Mouse (Mus musculus) right cerebral cortex, adult 2 months (tissue): ENCODE results near the gene Gper1.

ENCODE experiments used
- DNase-seq, 2 experiments: peaks; one replicate each; pipeline ENCODE4 v3.0.0; 2021 to 2022; ENCODE audit warnings: low spot score in 2 of 2

Gene Gper1

GRCm38 (mm10) chr5:139411117-139411516 is 11.8 kb upstream of the Gper1 start:
- no peak for DNase-seq

DNA sequence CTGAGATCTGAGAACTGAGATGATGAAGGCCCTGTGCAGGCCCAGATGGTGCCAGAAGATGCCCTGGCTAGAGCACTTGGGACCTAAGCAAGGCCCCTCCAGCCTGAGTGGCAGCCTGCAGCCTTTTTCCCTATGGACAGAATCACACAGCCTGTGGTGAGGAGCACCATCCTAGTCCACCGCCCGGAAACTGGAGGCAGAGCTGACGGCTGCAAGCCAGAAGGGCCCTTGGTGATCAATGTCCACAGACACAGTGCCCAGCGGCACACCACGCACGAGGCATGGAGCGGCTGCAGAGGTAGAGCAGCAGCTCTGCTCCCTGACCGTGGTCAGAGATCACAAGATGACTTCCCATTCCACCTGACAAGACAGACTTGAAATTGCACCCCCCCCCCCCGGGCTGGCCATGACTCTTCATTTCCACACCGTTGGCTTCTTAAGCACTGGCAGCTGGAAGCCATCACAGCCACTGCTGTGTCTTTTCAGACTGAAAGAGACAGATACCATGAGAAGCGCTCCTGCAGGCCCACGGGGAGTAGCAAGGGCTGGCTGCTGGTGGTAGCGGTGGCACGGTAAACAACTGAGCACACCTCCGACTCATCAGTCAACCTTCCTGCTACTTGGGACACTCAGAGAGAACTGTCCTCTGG is 11.2 kb upstream of the Gper1 start:
- no peak for DNase-seq

GRCm38 (mm10) chr5:139413545-139413944 is 9.4 kb upstream of the Gper1 start:
- no peak for DNase-seq

GRCm38 (mm10) chr5:139415001-139415400 is 8.0 kb upstream of the Gper1 start:
- no peak for DNase-seq

DNA sequence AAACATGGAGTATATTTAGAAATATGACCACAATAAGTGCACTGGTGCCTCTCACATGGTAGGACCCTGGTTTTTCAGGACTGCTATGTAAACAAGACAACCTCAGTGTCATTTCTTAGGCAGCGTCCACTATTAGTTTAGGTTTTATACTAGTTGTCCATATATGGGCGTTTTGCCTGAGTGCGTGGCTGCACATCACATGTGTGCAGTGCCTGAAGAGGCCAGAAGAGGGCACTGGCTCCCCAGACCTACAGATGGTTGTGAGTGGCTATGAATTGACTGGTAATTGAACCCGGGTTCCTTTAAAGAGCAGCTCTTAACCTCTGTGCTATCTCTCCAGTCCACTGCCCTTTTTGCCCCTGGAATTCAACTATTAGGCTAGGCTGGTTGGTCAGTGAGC is 6.0 kb upstream of the Gper1 start:
- DNase-seq = no peak

GRCm38 (mm10) chr5:139417480-139417879 is 5.5 kb upstream of the Gper1 start:
- DNase-seq = no peak

GRCm38 (mm10) chr5:139418110-139418509 is 4.8 kb upstream of the Gper1 start:
- no peak for DNase-seq

DNA sequence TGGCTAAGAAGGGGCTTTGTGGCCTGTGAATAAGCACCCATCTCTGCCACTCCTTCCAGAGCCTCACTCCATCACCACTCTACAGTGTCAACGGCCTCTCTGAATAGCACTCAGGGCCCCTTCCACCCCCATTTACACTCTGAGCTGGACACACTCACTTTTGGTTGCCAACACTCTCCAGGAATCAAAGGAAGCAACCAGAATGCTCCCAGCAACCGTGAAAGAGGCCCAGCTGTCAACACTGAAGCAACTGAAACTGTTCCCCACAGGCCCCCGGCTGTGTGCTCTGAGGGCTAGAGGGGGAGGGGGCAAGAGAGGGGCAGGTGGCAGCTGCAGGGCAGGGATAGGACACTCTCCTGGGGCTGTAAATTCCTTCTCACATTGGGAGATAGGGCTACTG is 4.3 kb upstream of the Gper1 start:
- DNase-seq = no peak

GRCm38 (mm10) chr5:139425198-139425597 is 2.2 kb downstream of the Gper1 start:
- DNase-seq = no peak

- no peak for DNase-seq
Measured at GRCm38 (mm10) chr5:139427001-139427400, 4.0 kb downstream of the Gper1 start.

GRCm38 (mm10) chr5:139427989-139428388 is 5.0 kb downstream of the Gper1 start:
- no peak for DNase-seq

DNA sequence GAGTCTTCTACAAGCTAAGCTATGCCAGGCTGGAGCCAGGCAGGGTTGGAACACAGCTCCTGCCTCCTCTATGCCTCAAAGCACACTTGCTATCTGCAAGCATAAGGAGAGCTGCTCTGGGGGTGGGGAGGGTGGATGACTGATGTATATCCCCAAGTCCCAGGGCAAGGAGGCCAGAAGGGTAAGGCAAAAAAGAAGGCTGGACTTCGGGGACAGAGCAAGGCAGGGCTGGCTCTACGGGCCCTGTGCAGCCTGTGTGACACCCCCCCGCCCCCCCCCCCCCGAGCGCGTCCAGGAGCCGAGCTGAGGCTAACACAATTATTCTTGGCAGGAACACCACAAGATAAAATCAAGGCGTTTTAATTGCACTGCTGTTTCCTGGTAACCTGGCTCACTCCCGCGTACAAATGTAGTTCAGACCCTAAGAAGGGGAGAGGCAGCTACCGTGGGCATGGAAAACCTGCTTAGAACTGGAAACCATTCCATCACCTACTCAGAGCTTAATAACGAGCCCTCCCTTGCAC is 6.9 kb downstream of the Gper1 start:
- peak in 1 of 2 experiments; percentile 53 for DNase-seq

DNA sequence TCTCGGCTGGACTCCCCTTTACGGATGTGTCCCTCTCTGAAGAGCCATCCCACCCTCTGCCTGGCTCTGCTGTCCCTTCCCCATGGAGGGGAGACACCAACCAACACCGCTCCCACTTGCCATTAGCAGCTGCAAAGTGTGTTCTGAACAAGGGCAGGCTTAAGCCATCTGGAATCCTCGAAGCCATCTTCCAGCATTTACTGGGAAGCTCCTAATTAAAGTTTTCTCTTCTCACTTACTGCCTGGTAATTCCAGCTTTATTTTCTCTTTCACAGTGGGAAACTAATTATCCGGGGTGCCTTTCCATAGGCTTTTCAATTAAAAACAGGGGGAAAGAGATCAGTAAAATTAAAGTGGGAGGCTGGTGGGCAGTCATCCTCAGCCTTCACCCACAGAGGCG is 9.4 kb downstream of the Gper1 start:
- no peak for DNase-seq

- no peak for DNase-seq
Measured at GRCm38 (mm10) chr5:139432747-139433508, 10.0 kb downstream of the Gper1 start.

DNA sequence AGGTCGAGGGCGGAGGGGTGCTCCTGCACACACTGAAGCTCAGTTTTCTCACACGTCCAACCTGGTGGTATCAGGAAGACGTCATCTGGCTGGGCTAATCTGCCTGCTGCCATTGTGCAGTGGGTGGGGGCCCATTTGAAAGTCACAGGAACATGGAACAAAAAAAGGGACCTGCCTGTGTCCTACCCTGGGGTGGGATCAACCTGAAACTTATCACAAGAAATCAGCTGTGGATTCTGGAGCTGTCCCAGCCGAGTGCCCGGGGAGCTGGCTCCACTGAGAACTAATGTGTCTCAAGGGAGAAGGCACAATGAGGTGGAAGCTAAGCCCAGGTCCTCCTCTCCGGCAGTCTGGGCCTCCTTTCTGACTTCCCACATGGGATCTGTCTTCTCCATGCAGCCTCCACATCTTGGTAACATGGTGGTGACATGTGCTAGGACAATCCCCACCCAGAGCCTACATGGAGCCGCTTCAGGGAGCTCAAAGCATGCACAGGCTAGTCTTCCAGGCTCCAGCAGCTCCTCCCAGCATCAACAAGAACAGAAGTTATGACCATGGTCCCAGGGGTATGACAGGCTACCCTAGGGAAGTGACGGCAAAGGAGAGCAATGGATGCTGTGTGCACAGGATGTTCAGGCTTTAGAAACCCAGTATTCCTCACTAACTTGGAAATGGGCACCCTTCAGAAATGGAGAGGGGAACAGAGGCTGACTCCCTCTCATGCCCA is 11.1 kb downstream of the Gper1 start:
- no peak for DNase-seq

DNA sequence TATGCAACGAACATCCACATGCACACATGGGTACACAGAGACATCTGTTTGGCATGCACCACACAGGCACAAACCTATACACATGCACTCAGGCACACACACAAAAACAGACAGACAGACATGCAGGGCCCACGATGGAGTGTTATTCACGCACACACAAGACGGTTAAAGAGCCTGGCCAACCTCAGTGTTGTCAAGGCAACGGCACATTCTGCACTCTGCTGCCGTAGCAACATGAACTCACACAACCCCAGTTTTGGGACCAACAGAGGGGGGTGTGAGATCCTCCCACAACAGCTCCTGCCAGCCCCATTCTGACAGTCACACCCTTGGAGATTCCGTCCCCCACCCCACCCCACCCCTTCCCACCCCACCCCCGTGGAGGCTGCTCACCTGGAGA is 12.0 kb downstream of the Gper1 start:
- peak; percentile 68 to 85 for DNase-seq

DNA sequence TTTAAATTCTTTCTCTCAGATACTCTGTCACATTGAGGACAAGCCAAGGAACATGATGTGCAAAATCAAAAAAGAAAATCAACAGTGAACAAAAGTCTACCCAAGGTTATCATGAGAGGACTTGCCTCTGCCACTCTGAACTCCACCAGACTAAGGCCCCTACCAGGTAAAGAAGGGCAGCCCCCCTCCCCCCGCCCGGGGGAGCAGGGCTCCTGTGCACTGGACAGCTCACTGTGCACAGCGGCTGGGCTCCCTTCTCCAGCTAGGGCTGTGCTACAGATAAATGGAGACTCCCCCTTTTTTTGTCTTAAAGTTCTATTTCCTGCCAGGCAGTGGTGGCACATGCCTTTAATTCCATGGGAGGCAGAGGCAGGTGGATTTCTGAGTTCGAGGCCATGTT is 14.8 kb downstream of the Gper1 start:
- no peak for DNase-seq

DNA sequence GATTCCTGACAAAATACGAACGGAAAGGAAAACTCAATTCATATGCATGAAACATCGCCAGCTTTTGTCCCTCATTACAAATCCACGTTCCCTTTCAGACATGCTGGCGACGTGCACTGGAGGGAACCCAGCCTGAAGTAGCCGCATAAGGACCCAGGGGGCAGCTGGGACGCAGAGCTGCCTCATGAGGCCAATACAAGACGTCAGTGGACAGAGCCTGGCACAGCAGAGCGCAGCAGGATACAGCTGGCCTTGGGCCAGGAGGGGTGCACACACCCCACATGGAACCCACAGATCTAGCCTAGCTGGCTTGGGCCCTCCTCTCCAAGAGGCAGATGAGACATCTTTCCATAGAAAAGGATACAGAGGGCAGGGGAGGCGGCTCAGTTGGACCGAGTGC is 15.5 kb downstream of the Gper1 start:
- DNase-seq = no peak

GRCm38 (mm10) chr5:139440451-139440850 is 17.5 kb downstream of the Gper1 start:
- no peak for DNase-seq

DNA sequence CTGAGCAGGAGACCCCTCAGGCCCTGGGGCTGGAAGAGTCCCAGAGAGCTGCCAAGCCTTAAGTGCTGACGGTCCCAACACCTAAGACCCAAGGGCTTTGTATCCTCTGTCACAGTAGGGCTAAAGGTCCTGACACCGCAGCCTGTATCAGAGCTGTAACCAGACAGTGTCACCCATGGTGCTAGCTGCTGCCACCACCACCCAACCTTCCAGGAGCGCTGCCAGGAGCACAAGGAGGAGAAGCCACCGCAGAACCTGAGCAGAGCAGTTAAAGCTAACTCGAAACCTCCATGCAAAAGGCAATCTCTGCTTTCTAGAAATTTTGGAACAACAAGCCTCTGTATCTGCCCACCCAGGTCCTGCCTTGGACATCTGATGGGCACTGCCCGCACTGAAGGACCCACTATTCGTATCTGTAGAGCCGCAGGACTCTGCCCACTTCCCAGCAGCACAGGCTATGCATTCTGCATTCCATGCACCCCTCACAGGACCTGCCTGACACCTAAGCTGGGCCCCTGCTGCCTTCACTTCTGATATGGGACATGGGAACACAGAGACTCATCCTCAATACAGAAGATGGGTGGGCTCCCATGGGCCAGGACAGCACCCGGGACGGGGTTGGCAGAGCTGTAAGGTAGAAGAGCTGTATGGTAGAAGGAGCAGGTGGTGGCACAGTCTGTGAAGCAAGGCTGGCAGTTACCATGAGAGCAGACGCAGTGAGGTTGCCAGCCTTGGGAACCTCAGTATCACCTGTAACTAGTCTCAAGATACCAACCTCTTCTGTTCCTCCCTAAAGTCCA is 18.2 kb downstream of the Gper1 start:
- no peak for DNase-seq

DNA sequence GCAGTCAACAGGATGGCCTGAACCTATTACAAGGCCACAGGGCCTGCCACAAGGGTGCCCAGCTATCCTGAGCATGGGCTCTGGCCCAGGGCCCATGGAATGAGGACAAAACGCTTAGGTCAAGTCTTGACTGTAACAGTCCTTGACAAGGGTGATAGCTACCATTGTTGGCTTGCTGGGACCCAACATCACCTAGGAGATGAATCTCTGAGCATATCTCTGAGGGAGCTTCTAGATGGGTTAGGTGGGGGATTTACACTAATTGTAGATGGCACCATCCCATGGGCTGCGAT is 18.7 kb downstream of the Gper1 start:
- DNase-seq = no peak

DNA sequence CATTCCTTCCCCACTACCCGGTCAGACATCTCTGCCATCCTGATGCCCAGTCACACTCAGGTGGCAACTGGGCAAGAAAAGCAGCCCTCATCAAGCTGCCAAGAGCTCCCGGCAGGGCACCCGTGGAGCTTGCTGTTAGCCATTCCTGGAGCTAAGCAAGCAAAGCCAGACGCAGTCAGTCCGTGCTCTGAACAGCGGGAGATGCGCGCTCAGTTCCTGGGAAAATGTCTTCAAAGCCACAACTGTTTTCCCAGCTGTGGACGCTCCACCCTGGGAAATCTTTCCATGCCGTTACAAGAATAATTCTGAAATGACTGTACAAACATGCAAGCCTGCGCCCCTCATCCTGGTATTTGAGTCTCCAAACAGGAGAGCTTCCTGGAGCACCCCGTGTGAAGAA is 19.5 kb downstream of the Gper1 start:
- no peak for DNase-seq
